Mouse (Mus musculus) 416B (cell line): ENCODE measurements at regions not wholly inside any gene's neighbourhood (a gene's known extent, or its start where the extent isn't known, plus 50 kb on each side); places are given as distances from the start of the nearest gene placed in this dataset.

Experiments
- DNase-seq: peaks from one replicate; pipeline ENCODE4 v3.0.0; 2011; ENCODE audit warnings: low read depth

- no peak for DNase-seq
Measured at GRCm38 (mm10) chr19:14670078-14670820, 72.4 kb upstream of the Tle4 start.

- peak; percentile 91 for DNase-seq
Measured at GRCm38 (mm10) chr19:14668512-14669181, 70.8 kb upstream of the Tle4 start.

- DNase-seq: no peak
Measured at GRCm38 (mm10) chr19:14664682-14665417, 67.0 kb upstream of the Tle4 start.

GRCm38 (mm10) chr19:14664096-14664586, 66.3 kb upstream of the Tle4 start:
- peak; percentile 9 for DNase-seq

GRCm38 (mm10) chr19:14663350-14663749, 65.5 kb upstream of the Tle4 start:
- DNase-seq: peak; percentile 8

- peak; percentile 94 for DNase-seq
Measured at GRCm38 (mm10) chr19:14659725-14660124, 61.9 kb upstream of the Tle4 start.

- DNase-seq: peak; percentile 89
Measured at GRCm38 (mm10) chr19:14658479-14658878, 60.6 kb upstream of the Tle4 start.

GRCm38 (mm10) chr19:14656022-14656388, 58.2 kb upstream of the Tle4 start:
- no peak for DNase-seq

- peak; percentile 74 for DNase-seq
Measured at GRCm38 (mm10) chr19:14655302-14656021, 57.6 kb upstream of the Tle4 start.
